Mouse (Mus musculus) Patski (cell line): ENCODE results near the gene R3hdml. TPM values are rescaled to one million over a fixed set of nuclear protein-coding genes. Genes with fewer than 3 reads are reported as not detected.
"Not testable (repeated sequence)": the region's sequence is repeated elsewhere in the genome, so short reads cannot be mapped to it uniquely, and the experiment has no call there.

Experiments
- ATAC-seq: fragments of 100-300 bp; one replicate; pipeline ENCODE4 v1.8.0; 2021
- CTCF ChIA-PET: fragments of 350-600 bp; sonication (Branson Sonifier 250); formaldehyde crosslinking; loops from one replicate; lab custom pipeline; 2022; ENCODE audit warnings: inconsistent platforms; lab: Charles Lee
- POLR2A ChIA-PET: fragments of 350-600 bp; sonication (Branson Sonifier 250); formaldehyde crosslinking; loops from one replicate; lab custom pipeline; 2022; ENCODE audit warnings: antibody characterized with exemption, inconsistent platforms; lab: Charles Lee
- DNase-seq: peaks from one replicate; pipeline ENCODE4 v3.0.0-alpha.2; 2011; ENCODE audit warnings: low read depth, low spot score
- H3K27me3 ChIP-seq: fragments of 371-371 bp; one replicate; pipeline ENCODE4 v1.5.1; 2021
- CTCF ChIP-seq: fragments of 100-300 bp; IDR thresholded peaks from one replicate; pipeline ENCODE4 v1.5.1; 2021
- in situ Hi-C: fragments of 300-500 bp; cut with MboI; formaldehyde crosslinking; loops from 3 replicates; pipeline ENCODE4 v1.11.1; 2018; ENCODE audit warnings: low pct_unique_long_range_greater_than_20kb, mixed read lengths
- polyA plus RNA-seq: library from polyadenylated mRNA; unstranded; gene quantifications from one replicate; pipeline ENCODE4 v1.2.3, GENCODE M21; 2021

Gene R3hdml
- not detected for polyA plus RNA-seq

GRCm38 (mm10) chr2:163492018-163492417 is at the start of gene R3hdml:
R3hdml (plus strand) TSS chr2:163492318.
- peaks cover 6% of the 10 kb centered on the region for H3K27me3 ChIP-seq
- ChIA-PET CTCF (no interaction called here), POLR2A (no interaction called here)
- DNase-seq: no peak
- in situ Hi-C loops: no loop called here
- no peak for ATAC-seq
- no peak for TF ChIP-seq CTCF

DNA sequence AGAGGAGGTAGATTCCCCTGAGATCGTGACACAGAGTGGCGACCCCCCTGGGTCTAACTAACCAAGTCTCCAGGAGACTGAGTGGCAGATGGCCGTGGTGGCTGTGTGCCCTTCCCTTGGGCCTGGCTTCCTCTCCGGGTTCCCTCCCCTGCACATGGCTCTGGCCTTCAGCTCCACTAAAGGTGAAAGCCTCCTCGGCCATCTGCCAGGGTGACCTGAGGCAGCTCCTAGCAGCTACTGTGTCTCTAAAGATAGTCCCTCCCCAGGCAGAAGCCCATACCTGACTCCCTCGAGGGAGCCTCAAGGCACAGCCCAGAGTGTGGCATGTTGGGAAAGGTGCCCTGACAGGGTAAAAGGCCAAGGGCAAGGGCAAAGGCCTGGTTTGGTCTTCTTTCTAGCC is 48.6 kb upstream of the R3hdml start:
- CTCF ChIA-PET: interaction anchor here (1.3 kb wide), 1 partner anchor 23 kb away, joined by 3 read pairs; no protein-coding TSS in a partner anchor
- H3K27me3 ChIP-seq: peaks cover 19% of the 10 kb centered on the region
- no peak for ATAC-seq
- POLR2A ChIA-PET: no interaction called here
- in situ Hi-C loops: no loop called here
- TF ChIP-seq CTCF: no peak
- no peak for DNase-seq

DNA sequence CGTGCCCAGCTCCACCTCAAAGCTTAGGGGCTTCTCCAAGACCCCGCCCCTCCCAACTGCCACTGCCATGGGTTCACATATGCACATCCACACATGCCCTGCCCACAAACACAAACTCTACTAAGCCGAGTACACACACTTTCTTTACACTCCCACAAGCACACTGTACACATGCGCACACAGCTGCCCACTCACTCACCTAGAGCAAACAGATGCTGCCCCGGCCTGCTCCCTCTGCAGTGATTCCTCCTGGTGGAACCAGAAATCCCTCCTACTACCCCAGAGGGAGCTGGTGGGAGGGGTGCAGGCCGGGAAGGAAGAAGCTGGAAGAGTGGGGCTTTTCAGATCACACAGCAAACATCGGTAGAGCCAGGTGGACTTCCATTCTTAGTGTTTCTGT is 48.1 kb upstream of the R3hdml start:
- no peak for TF ChIP-seq CTCF
- POLR2A ChIA-PET: no interaction called here
- DNase-seq (no peak), ATAC-seq (no peak)
- in situ Hi-C loops: no loop called here
- CTCF ChIA-PET: interaction anchor here (1.3 kb wide), 1 partner anchor 23 kb away, joined by 3 read pairs; no protein-coding TSS in a partner anchor
- peaks cover 18% of the 10 kb centered on the region for H3K27me3 ChIP-seq

DNA sequence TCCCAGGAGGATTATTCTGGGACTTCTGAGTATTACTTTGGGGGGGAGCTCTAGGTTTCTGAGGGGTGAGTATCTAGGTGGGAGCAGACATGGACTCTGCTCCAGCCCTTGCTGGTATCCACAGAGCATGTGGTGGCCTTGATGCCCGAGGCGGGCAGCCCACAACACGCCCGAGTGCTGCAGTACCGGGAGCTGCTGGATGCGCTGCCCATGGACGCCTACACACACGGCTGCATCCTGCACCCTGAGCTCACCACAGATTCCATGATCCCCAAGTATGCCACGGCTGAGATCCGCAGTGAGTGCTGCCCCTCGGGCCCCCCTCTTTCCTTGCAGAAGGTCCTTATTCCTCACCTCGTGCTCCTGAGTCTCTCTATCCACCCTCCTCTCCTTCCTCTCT is 44.7 kb upstream of the R3hdml start:
- no peak for TF ChIP-seq CTCF

DNA sequence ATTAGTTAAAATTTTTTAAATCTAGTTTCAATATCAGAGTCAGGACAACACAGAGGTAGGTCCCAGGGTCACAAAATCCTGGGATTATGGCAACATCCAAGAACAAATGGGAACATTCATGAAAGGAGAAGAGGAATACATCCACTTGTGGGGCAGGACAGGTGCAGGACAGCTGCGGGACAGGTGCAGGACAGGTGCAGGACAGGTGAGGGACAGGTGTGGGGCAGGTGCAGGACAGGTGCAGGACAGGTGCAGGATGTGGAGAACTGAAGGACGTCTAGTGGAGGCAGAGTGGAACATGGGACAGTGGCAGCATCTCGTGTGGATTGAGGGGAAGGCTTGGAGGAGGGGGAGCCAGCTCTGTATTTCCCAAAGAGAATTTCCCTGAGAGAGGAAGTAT is 42.8 kb upstream of the R3hdml start:
- CTCF ChIA-PET: no interaction called here
- DNase-seq: no peak
- in situ Hi-C loops: no loop called here
- no peak for TF ChIP-seq CTCF
- POLR2A ChIA-PET: no interaction called here
- peaks cover 18% of the 10 kb centered on the region for H3K27me3 ChIP-seq
- ATAC-seq: no peak

More for the DNA sequence above, 44.7 kb upstream of the R3hdml start:
- CTCF ChIA-PET: interaction anchor here (1.0 kb wide), 1 partner anchor 25 kb away, joined by 3 read pairs; the partner anchor contains the start of gene Fitm2
- DNase-seq (no peak), ATAC-seq (no peak)
- in situ Hi-C loops: no loop called here
- H3K27me3 ChIP-seq: peaks cover 14% of the 10 kb centered on the region
- POLR2A ChIA-PET: no interaction called here

- H3K27me3 ChIP-seq: peaks cover 19% of the 10 kb centered on the region
- in situ Hi-C loops: no loop called here
- ATAC-seq (no peak), DNase-seq (no peak)
- ChIA-PET POLR2A (no interaction called here), CTCF (no interaction called here)
- TF ChIP-seq CTCF: no peak
These were observed 41.3 kb upstream of the R3hdml start for GRCm38 (mm10) chr2:163450668-163451295.

- in situ Hi-C loops: no loop called here
These were observed 39.4 kb upstream of the R3hdml start for GRCm38 (mm10) chr2:163452738-163453137.

GRCm38 (mm10) chr2:163453378-163453777 is 38.7 kb upstream of the R3hdml start:
- ChIA-PET POLR2A (no interaction called here), CTCF (no interaction called here)
- ATAC-seq: no peak
- peaks cover 25% of the 10 kb centered on the region for H3K27me3 ChIP-seq
- in situ Hi-C loops: no loop called here
- no peak for DNase-seq
- no peak for TF ChIP-seq CTCF

More at GRCm38 (mm10) chr2:163452738-163453137, 39.4 kb upstream of the R3hdml start:
- CTCF ChIA-PET: no interaction called here
- TF ChIP-seq CTCF: no peak
- H3K27me3 ChIP-seq: peaks cover 22% of the 10 kb centered on the region
- ATAC-seq: no peak
- DNase-seq: no peak
- POLR2A ChIA-PET: no interaction called here

DNA sequence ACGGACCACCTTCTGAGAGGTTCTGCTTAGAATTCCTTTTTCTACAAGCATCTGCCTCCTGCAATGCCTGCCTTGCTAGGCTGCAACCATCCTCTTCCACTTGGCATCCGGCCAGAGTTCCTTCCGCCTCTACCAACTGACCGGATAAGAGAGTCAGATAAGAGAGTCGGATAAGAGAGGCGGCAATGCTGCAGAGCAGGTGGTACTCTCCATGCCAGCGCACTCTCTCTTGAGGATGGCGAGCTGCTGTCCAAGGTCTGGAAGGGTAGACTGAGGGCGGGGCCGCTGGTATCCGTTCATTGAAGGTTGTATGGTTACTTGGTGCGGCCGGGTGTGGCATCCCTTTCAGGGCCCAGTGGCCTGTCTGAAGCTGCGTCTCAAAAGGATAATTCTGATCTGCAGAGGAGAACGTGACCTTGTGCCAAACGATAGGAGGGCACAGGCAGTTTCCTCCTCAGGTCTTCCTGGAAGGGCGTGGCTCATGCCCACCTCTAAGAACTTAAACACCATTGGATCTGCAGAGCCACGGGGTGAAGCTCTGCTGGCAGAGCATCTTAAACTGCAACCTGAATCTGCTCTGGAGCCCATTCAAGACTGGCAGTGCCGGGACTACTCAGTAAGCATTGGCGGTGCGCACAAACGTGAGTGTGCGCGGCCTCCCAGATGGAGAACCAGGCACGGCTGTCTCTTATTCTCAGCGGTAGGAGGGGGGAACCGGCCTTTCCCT is 33.4 kb upstream of the R3hdml start:
- ATAC-seq: no peak
- peaks cover 23% of the 10 kb centered on the region for H3K27me3 ChIP-seq
- no peak for DNase-seq

DNA sequence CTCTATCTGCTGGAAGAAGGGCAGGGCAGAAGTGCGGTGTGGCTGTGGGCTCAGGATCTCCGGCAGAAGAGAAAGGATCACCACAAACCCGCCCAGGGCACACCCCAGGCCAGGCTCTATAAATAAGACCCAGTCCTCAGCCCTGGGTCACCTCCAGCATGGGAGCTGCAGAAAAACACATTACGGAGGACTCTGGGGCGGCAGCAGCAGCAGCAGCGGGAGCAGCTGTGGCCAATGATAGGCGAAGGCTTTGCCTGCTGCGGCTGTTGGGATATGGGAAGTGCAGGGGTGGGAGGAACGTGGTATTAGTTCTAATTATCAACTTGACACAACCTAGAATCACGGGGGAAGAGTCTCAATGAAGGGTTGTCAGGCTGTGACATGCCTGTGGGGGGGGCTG is 32.7 kb upstream of the R3hdml start:
- no peak for ATAC-seq
- ChIA-PET CTCF (no interaction called here), POLR2A (no interaction called here)
- in situ Hi-C loops: no loop called here
- peaks cover 16% of the 10 kb centered on the region for H3K27me3 ChIP-seq
- no peak for TF ChIP-seq CTCF
- DNase-seq: no peak

More for the DNA sequence above, 33.4 kb upstream of the R3hdml start:
- CTCF ChIA-PET: no interaction called here
- in situ Hi-C loops: no loop called here
- TF ChIP-seq CTCF: no peak
- POLR2A ChIA-PET: no interaction called here

DNA sequence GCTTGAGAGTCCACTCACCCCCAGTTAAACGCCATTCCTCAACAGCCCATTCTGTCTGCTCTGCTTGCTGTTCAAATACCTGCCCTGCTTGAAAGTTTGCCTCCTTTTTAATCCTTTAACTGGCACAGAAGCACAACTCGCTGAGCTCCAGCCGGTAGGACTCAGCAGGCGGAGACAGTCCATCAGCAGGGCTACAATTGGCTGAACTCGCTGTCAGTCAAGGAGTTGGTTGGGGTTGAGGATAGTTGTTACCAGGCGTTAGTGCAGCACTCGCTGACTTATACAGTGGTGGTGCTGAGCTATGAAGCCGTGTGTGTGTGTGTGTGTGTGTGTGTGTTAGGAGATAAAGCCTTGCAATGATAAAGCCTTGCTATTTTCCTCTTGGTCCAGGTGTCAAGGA is 31.5 kb upstream of the R3hdml start:
- H3K27me3 ChIP-seq: peaks cover 16% of the 10 kb centered on the region
- POLR2A ChIA-PET: no interaction called here
- CTCF ChIA-PET: no interaction called here
- ATAC-seq (no peak), DNase-seq (no peak)
- in situ Hi-C loops: no loop called here
- TF ChIP-seq CTCF: no peak

GRCm38 (mm10) chr2:163461307-163461706 is 30.8 kb upstream of the R3hdml start:
- ATAC-seq, in situ Hi-C loops, CTCF ChIA-PET, POLR2A ChIA-PET, DNase-seq: not testable (repeated sequence)
- peaks cover 16% of the 10 kb centered on the region for H3K27me3 ChIP-seq
